Mouse (Mus musculus): ENCODE measurements around the gene Rps9. TPM values are rescaled to one million over a fixed set of nuclear protein-coding genes. Genes with fewer than 3 reads are reported as not detected.
"Not testable (repeated sequence)": the region's sequence is repeated elsewhere in the genome, so short reads cannot be mapped to it uniquely, and the experiment has no call there.

The Rps9 gene
- total and polyA plus RNA-seq, 2 experiments from 2014 or later = 807 to 1,013 TPM

DNA sequence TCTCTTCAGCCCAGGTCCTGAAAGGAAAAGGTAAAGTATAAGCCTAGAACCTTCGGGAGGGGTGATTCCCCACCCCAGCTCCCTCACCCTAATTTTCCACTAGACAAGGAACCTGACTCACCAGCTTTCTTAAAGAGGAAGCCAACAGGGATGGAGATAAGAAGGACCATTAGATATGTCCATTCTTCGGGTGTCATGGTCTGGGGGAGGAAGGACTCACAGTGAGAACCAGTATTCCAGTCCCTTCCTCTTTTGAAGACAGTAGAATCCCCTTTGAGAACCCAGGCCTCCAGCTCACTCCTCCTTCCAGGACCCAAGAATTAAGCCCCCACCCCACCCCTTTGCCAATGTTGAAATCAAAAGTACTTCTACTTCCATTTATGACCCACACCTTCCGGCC is 11.9 kb upstream of the Rps9 start:
- 0 out of 2 replicates have a peak overlapping the region, but pooled peaks have one; percentile 84 for H3K27ac ChIP-seq (ENCODE audit: low read depth, low read length)
- WGBS = 34% methylated on average over 3 of the region's 3 CpGs
- peak overlapping the region; percentile 79 for H3K4me2 ChIP-seq (ENCODE audit: low read depth)
- no peak for TF ChIP-seq CTCF (IDR thresholded peaks at IDR 0.05; ENCODE audit: low read depth)
- H3K27me3 ChIP-seq (ENCODE audit: insufficient read depth, low read length) = no peaks in the 10 kb centered on the region
- no peaks in the 10 kb centered on the region for H3K9me3 ChIP-seq (ENCODE audit: low read length)
- H3K9ac ChIP-seq = peak overlapping the region; percentile 73
- peaks cover 20% of the 10 kb centered on the region for H3K36me3 ChIP-seq (ENCODE audit: insufficient read depth)
- no peak for DNase-seq
- H3K4me1 ChIP-seq (ENCODE audit: insufficient read depth) = peaks cover 12% of the 10 kb centered on the region; the same call in 1 of the 2 replicates
- peak overlapping the region; percentile 56 for H3K4me3 ChIP-seq (ENCODE audit: low read depth, low read length)
- no peak for ATAC-seq

DNA sequence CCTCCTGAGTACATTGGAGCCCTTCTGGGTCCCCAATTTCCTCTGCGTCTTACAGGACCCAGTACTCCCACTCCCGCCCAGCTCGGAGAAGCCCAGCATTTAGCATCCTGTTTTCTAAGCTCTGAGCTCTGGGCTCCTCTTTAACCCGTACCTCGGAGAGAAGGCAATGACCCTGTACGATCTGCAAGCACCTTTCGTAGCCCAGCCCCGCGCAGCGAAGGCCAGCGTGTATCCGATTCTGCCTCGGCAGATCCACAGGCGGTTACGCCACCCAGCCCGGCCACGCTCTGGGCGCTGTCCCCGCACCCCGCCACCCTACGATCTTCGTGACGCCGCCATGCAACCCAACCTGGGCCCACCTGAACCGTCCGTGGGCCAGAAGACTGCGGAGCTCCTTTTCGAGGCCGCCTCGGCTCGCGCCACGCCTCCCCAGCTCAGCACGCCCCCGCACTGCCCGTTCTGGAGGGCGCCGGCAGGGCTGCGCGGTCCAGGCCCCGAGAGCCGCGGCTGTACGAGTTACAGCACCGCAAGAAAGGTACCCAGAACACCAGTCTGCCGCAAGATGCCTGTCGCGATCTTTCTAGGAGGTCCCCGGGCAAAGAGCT is 11.3 kb upstream of the Rps9 start, which contains the start of gene Tsen34:
Tsen34 (plus strand) TSS at position 482 of the 605 bp plus-strand sequence.
- 2% methylated on average over 49 of the region's 49 CpGs for WGBS
- H3K4me2 ChIP-seq (ENCODE audit: low read depth) = peak within 1 kb of the TSS; percentile 79
- peak; percentile 30; the same call in 1 of the 2 replicates for TF ChIP-seq CTCF (IDR thresholded peaks at IDR 0.05; ENCODE audit: low read depth)
- H3K9me3 ChIP-seq (ENCODE audit: low read length) = no peaks in the 10 kb centered on the region
- peak; percentile 56; the same call in 1 of the 2 replicates for ATAC-seq
- peak within 1 kb of the TSS; percentile 73 for H3K9ac ChIP-seq
- H3K4me1 ChIP-seq (ENCODE audit: insufficient read depth) = peaks cover 12% of the 10 kb centered on the region; the same call in 1 of the 2 replicates
- peak within 1 kb of the TSS; percentile 56 for H3K4me3 ChIP-seq (ENCODE audit: low read depth, low read length)
- peak within 1 kb of the TSS; percentile 84 for H3K27ac ChIP-seq (ENCODE audit: low read depth, low read length)
- no peaks in the 10 kb centered on the region for H3K27me3 ChIP-seq (ENCODE audit: insufficient read depth, low read length)
- DNase-seq = no peak
- peaks cover 17% of the 10 kb centered on the region for H3K36me3 ChIP-seq (ENCODE audit: insufficient read depth)

DNA sequence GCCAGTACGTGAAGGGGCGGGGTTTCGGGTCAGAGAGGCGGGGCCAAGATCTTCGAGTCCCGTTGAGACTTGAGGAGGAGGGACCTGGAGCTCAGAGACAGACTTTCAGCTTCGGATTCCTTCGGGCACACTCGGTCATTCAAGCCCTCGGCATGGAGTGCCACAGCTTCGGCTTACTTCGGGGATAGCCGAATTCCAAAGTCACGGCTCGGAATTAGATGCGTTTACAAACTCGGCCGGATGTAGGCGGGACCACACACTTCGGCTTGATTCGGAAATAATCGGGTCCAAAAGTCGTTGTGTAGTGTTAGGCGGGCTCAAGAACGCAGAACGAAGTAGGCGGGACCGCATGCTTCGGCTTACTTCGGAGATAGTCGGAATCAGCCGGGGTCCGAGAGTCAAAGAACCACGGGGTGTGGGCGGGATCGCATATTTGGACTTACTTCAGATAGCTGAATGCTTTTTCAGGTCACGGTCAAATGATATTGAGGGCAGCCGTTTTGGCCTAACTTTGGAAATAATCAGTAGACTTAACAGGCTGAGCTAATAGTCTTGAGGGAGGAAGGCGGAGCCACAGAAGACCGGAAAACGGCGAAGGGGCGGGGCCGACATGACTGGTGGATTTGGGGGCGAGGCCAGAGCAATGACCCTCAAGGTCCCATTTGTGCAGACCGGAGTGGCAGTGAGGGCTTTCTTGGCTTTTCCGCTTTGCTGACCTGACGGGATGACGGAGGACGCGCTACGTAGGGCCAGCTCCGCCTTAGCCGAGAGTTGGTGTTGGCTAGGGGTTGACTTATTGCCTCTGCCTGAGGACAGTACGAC is 10.6 kb upstream of the Rps9 start, which contains the start of gene Mboat7:
Mboat7 (minus strand) TSS at position 537 of the 822 bp plus-strand sequence.
- DNase-seq (peak; percentile 99), ATAC-seq (peak; percentile 93)
- 1% methylated on average over 55 of the region's 55 CpGs for WGBS
- Histone ChIP-seq H3K27ac (ENCODE audit: low read depth, low read length) (peak within 1 kb of the TSS; percentile 84), H3K4me2 (ENCODE audit: low read depth) (peak within 1 kb of the TSS; percentile 79), H3K36me3 (ENCODE audit: insufficient read depth) (peaks cover 22% of the 10 kb centered on the region), H3K27me3 (ENCODE audit: insufficient read depth, low read length) (no peaks in the 10 kb centered on the region), H3K4me3 (ENCODE audit: low read depth, low read length) (peak within 1 kb of the TSS; percentile 56), H3K9me3 (ENCODE audit: low read length) (no peaks in the 10 kb centered on the region), H3K9ac (peak within 1 kb of the TSS; percentile 73), H3K4me1 (ENCODE audit: insufficient read depth) (peaks cover 12% of the 10 kb centered on the region; the same call in 1 of the 2 replicates)
- no peak for TF ChIP-seq CTCF (IDR thresholded peaks at IDR 0.05; ENCODE audit: low read depth)

DNA sequence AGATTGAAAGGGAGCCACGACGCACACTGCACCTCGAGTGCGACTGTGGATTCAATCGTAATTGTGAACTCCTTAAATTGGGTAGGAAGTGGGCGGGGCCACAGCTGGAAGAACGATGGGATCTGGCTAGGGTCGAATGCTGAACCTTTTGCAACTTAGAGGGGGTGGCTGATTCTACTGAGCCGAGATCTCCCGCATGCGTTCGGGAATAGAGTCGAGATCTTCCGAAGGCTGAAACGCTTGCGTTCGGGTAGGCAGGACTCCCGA is 10.1 kb upstream of the Rps9 start:
- Histone ChIP-seq H3K27me3 (ENCODE audit: insufficient read depth, low read length) (no peaks in the 10 kb centered on the region), H3K4me3 (ENCODE audit: low read depth, low read length) (peak overlapping the region; percentile 56), H3K36me3 (ENCODE audit: insufficient read depth) (peaks cover 22% of the 10 kb centered on the region; the same call in 1 of the 2 replicates), H3K4me1 (ENCODE audit: insufficient read depth) (peaks cover 12% of the 10 kb centered on the region; the same call in 1 of the 2 replicates), H3K9me3 (ENCODE audit: low read length) (no peaks in the 10 kb centered on the region), H3K27ac (ENCODE audit: low read depth, low read length) (peak overlapping the region; percentile 84), H3K9ac (peak overlapping the region; percentile 73), H3K4me2 (ENCODE audit: low read depth) (peak overlapping the region; percentile 79)
- DNase-seq (peak; percentile 84), ATAC-seq (peak; percentile 23)
- WGBS = under 1% methylated on average over 18 of the region's 18 CpGs
- no peak for TF ChIP-seq CTCF (IDR thresholded peaks at IDR 0.05; ENCODE audit: low read depth)

DNA sequence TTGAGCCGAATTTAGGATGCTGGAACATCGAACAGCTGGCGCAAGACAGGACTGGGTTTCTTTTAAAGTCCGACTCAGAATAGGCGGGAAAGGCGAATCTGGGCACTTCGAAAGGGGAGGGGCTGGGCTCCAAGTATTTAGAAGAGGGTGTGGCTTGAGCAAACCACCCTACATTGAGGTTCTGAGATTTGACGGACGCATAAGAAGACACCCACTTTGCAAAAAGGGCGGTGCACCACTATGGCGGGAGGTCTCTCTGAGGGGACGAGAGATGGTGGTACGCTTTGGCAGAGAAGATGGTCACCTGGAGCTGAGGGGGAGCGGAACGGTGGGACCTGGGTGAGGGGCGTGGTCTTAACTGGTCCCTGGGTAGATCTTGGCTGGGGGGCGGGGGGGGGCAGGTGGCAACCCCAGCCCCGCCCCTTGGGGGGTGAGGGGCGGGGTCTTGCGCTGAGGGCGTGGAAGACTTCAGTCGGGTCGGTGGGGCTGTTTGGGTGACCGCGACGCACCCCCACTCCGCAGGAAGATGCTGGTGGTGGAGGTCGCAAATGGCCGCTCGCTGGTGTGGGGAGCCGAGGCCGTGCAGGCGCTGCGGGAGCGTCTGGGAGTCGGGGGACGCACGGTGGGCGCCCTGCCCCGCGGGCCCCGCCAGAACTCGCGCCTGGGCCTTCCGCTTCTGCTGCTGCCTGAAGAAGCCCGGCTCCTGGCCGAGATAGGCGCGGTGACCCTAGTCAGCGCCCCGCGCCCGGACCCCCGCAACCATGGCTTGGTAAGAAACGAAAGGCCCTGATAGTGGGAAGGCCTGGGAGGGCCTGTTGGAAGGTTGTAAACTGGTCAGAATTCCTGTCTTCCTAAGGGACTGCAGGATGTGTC is 9.5 kb upstream of the Rps9 start:
- H3K27me3 ChIP-seq (ENCODE audit: insufficient read depth, low read length) = no peaks in the 10 kb centered on the region
- peak overlapping the region; percentile 56 for H3K4me3 ChIP-seq (ENCODE audit: low read depth, low read length)
- ATAC-seq (peak; percentile 27), DNase-seq (peak; percentile 85)
- TF ChIP-seq CTCF (IDR thresholded peaks at IDR 0.05; ENCODE audit: low read depth) = no peak
- H3K9ac ChIP-seq = peak overlapping the region; percentile 73
- H3K4me2 ChIP-seq (ENCODE audit: low read depth) = peak overlapping the region; percentile 79
- H3K9me3 ChIP-seq (ENCODE audit: low read length) = no peaks in the 10 kb centered on the region
- H3K36me3 ChIP-seq (ENCODE audit: insufficient read depth) = peaks cover 27% of the 10 kb centered on the region; the same call in 1 of the 2 replicates
- under 1% methylated on average over 53 of the region's 55 CpGs for WGBS
- H3K4me1 ChIP-seq (ENCODE audit: insufficient read depth) = peaks cover 12% of the 10 kb centered on the region; the same call in 1 of the 2 replicates
- peak overlapping the region; percentile 84 for H3K27ac ChIP-seq (ENCODE audit: low read depth, low read length)

DNA sequence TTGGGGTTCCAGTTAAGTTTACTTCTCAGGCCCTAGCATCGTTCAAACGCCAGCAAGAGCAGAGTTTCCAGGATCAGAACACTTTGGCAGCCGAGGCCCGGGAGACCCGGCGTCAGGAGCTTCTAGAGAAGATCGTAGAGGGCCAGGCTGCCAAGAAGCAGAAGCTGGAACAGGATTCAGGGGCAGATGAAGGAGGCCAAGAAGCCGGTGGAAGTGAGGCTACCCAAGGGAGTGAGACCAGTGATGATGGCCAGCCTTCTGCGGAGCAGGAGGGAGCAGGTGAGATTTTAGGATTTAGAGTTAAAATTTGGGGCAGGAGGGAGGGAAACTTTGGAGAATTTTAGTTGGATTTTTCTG is 8.9 kb upstream of the Rps9 start:
- not testable (repeated sequence) for ATAC-seq
- 7% methylated on average over 9 of the region's 9 CpGs for WGBS

More for the DNA sequence above, 8.9 kb upstream of the Rps9 start:
- peak overlapping the region; percentile 73 for H3K9ac ChIP-seq
- peaks cover 12% of the 10 kb centered on the region; the same call in 1 of the 2 replicates for H3K4me1 ChIP-seq (ENCODE audit: insufficient read depth)
- not testable (repeated sequence) for H3K9me3 ChIP-seq (ENCODE audit: low read length); DNase-seq; H3K27me3 ChIP-seq (ENCODE audit: insufficient read depth, low read length)
- H3K4me2 ChIP-seq (ENCODE audit: low read depth) = peak overlapping the region; percentile 79
- peaks cover 25% of the 10 kb centered on the region for H3K36me3 ChIP-seq (ENCODE audit: insufficient read depth)
- H3K4me3 ChIP-seq (ENCODE audit: low read depth, low read length) = peak overlapping the region; percentile 56
- H3K27ac ChIP-seq (ENCODE audit: low read depth, low read length) = peak overlapping the region; percentile 84
